ENCODE assay signal across 16 mouse cellular contexts in genomic region chr2:31541581-31541980, GRCm38 (mm10). TPM values are rescaled to one million over a fixed set of nuclear protein-coding genes. Genes with fewer than 3 reads are reported as not detected.
A peak's percentile ranks its signal among the peaks of the same experiment; 100 is the strongest.
DNase-seq lines count a peak whose midpoint lies in the region; ATAC-seq lines count a peak whose summit lies in the region.
"Had no signal": no experiment of that assay in that cellular context is flagged by ENCODE, and none has a peak within 500 bp of the region (broad histone marks: within the 10 kb centered on the region; RNA-seq: fewer than 3 reads in every experiment).

No protein-coding gene starts in this region.

- H3K9me3 ChIP-seq in kidney, embryonic 14.5 days (ENCODE audit: control insufficient read depth, low read length), result no peaks in the 10 kb centered on the region
- H3K9me3 ChIP-seq in embryonic facial prominence, embryonic 15.5 days (replicated peaks), result no peaks in the 10 kb centered on the region
- H3K9me3 ChIP-seq: hindbrain, embryonic 12.5 days had no signal

- H3K27ac ChIP-seq in kidney, embryonic 14.5 days (ENCODE audit: low read depth, low read length), result no peak overlapping the region
- H3K27ac ChIP-seq in embryonic facial prominence, embryonic 15.5 days (replicated peaks), result peak overlapping the region; percentile 61; the same call in 1 of the 2 replicates
- H3K27ac ChIP-seq: embryonic facial prominence, embryonic 12.5 days; hindbrain, embryonic 12.5 days had no signal

- no peak overlapping the region for H3K4me3 ChIP-seq in kidney, embryonic 14.5 days (ENCODE audit: low read length)
- no peak overlapping the region for H3K4me3 ChIP-seq in embryonic facial prominence, embryonic 15.5 days (replicated peaks)
- H3K4me3 ChIP-seq: embryonic facial prominence, embryonic 12.5 days; hindbrain, embryonic 12.5 days had no signal

- no peaks in the 10 kb centered on the region for H3K4me1 ChIP-seq in kidney, embryonic 14.5 days (ENCODE audit: control insufficient read depth, insufficient read depth, low read length)
- H3K4me1 ChIP-seq in embryonic facial prominence, embryonic 15.5 days, result no peaks in the 10 kb centered on the region
- H3K4me1 ChIP-seq: hindbrain, embryonic 12.5 days had no signal

- no peaks in the 10 kb centered on the region for H3K27me3 ChIP-seq in kidney, embryonic 14.5 days (ENCODE audit: control insufficient read depth, insufficient read depth, low read length)
- no peaks in the 10 kb centered on the region for H3K27me3 ChIP-seq in embryonic facial prominence, embryonic 15.5 days
- H3K27me3 ChIP-seq: embryonic facial prominence, embryonic 12.5 days had no signal

- no peaks in the 10 kb centered on the region for H3K36me3 ChIP-seq in kidney, embryonic 14.5 days (ENCODE audit: control insufficient read depth, insufficient read depth, low read length)
- H3K36me3 ChIP-seq in embryonic facial prominence, embryonic 15.5 days, result no peaks in the 10 kb centered on the region
- H3K36me3 ChIP-seq: embryonic facial prominence, embryonic 12.5 days; hindbrain, embryonic 12.5 days had no signal

- no peak overlapping the region for H3K4me2 ChIP-seq in kidney, embryonic 14.5 days (replicated peaks; ENCODE audit: low read depth, low read length)
- H3K4me2 ChIP-seq in embryonic facial prominence, embryonic 15.5 days (replicated peaks), result no peak overlapping the region
- H3K4me2 ChIP-seq: embryonic facial prominence, embryonic 12.5 days; hindbrain, embryonic 12.5 days had no signal

- peak; percentile 56 for DNase-seq in kidney, adult 11 months
- peak; percentile 50 to 58 for DNase-seq in kidney, postnatal 36 days
- DNase-seq in lung, postnatal 4 days, result peak; percentile 25 to 65
- DNase-seq in gastrocnemius, postnatal 10 days, result no peak
- no peak for DNase-seq in layer of hippocampus, postnatal 10 days (ENCODE audit: low spot score in 2 of 2)
- DNase-seq: adrenal gland, postnatal 25 days; B cell, adult 2 months; cerebellum, adult 2 months; gastrocnemius, postnatal 14 days; liver, postnatal 0 days; thymus, postnatal 4 days had no signal

- ATAC-seq in kidney, embryonic 14.5 days (ENCODE audit: low FRiP score, low TSS enrichment), result no peak
- ATAC-seq in embryonic facial prominence, embryonic 15.5 days (ENCODE audit: insufficient number of reproducible peaks, low FRiP score, low TSS enrichment, low read depth), result no peak
- ATAC-seq in granulocyte monocyte progenitor cell, adult 5-6 weeks (replicated peaks; ENCODE audit: poor library complexity, severe bottlenecking), result no peak
- ATAC-seq: liver, postnatal 0 days had no signal

- WGBS in kidney, embryonic 14.5 days, result 80% methylated on average over 5 of the region's 5 CpGs
- WGBS in embryonic facial prominence, embryonic 15.5 days, result 77% methylated on average over 5 of the region's 5 CpGs

- no peak overlapping the region for H3K9ac ChIP-seq in kidney, embryonic 14.5 days (ENCODE audit: low read depth, low read length)
- no peak overlapping the region for H3K9ac ChIP-seq in embryonic facial prominence, embryonic 15.5 days
- H3K9ac ChIP-seq: embryonic facial prominence, embryonic 12.5 days; hindbrain, embryonic 12.5 days; liver, postnatal 0 days had no signal

RNA-seq across cellular contexts. Expression of gene Fubp3, which starts 30.9 kb away (rescaled TPM):
- polyA plus RNA-seq in kidney, embryonic 14.5 days (2014; fragmentation: Nextera tagmentation; extraction: Ambion mirVana), result 81.5 and 102 TPM in 2 replicates
- polyA plus RNA-seq in embryonic facial prominence, embryonic 15.5 days (2015; fragmentation: Nextera tagmentation; extraction: Ambion mirVana), result 74.1 and 83.0 TPM in 2 replicates
- total RNA-seq in gastrocnemius, postnatal 10 days (2021), result 10 to 100 TPM; 22.4 to 30.2 TPM
- total RNA-seq in granulocyte monocyte progenitor cell, adult 5-6 weeks (2014; fragmentation: Nextera tagmentation), result 26.7 and 30.2 TPM in 2 replicates
- 19.7 and 28.6 TPM in 2 replicates for total RNA-seq in granulocyte monocyte progenitor cell, adult 5-6 weeks (2017)
- total RNA-seq in layer of hippocampus, postnatal 10 days (2021), result 10 to 100 TPM; 45.8 to 50.1 TPM

Comparison
In these comparisons a context has a peak if more than half of its experiments do, and no peak if none do; other contexts are left out.
1. DNase-seq: peak in kidney, adult 11 months (single experiment), kidney, postnatal 36 days (2 of 2) and lung, postnatal 4 days (2 of 2); none in gastrocnemius, postnatal 10 days (single experiment) and layer of hippocampus, postnatal 10 days (0 of 2).